Mouse (Mus musculus) cerebellum, adult 2 months (tissue): ENCODE results near the gene Arpc4. TPM values are rescaled to one million over a fixed set of nuclear protein-coding genes. Genes with fewer than 3 reads are reported as not detected.

ENCODE experiments used
- DNase-seq, 2 experiments: peaks; one replicate each; pipeline ENCODE4 v3.0.0; 2021
- H3K27ac ChIP-seq: fragments of 200-500 bp; 2 replicates; pipeline ENCODE4 v1.5.1; 2012; ENCODE audit warnings: low read length, control low read depth, inconsistent platforms; ENCODE audit not compliant: insufficient read depth
- H3K27me3 ChIP-seq: fragments of 200-500 bp; 2 replicates; pipeline ENCODE4 v1.6.1; 2012; ENCODE audit warnings: inconsistent platforms, mild to moderate bottlenecking, low read length, moderate library complexity; ENCODE audit not compliant: control insufficient read depth, insufficient read depth
- H3K4me1 ChIP-seq: fragments of 200-500 bp; 2 replicates; pipeline ENCODE4 v1.6.1; 2011; ENCODE audit warnings: low read length; ENCODE audit not compliant: control insufficient read depth, insufficient read depth
- H3K4me3 ChIP-seq: fragments of 200-500 bp; replicated peaks from 2 replicates; pipeline ENCODE3; 2011; ENCODE audit warnings: mild to moderate bottlenecking, low read depth, low read length, control low read depth; ENCODE audit not compliant: insufficient read depth
- CTCF ChIP-seq: fragments of 200-500 bp; IDR thresholded peaks from 2 replicates; pipeline ENCODE4 v1.5.1; 2011; ENCODE audit warnings: low read depth, mild to moderate bottlenecking, control low read depth, low read length, moderate library complexity, borderline replicate concordance; ENCODE audit not compliant: insufficient read depth
- POLR2A ChIP-seq: fragments of 200-500 bp; IDR thresholded peaks from 2 replicates; pipeline ENCODE4 v1.6.1; 2011; ENCODE audit warnings: low read length, control low read depth, borderline replicate concordance; ENCODE audit not compliant: insufficient read depth
- WGBS: fragments of 180-500 bp; shearing (Covaris S2); methylation state at CpG from one replicate; pipeline ENCODE4 v1.1.7; 2018; 5-methylcytosine and 5-hydroxymethylcytosine counted together
- polyA plus RNA-seq: library from polyadenylated mRNA; depleted of rRNA; stranded (reverse); fragments of >200 nt; gene quantifications from 2 replicates; pipeline ENCODE4 v1.2.3, GENCODE M21; 2012

Arpc4 gene
- polyA plus RNA-seq, 1 experiment, result 152 TPM

- no peak for TF ChIP-seq POLR2A
- no peak for TF ChIP-seq CTCF
- H3K27me3 ChIP-seq, result no peaks in the 10 kb centered on the region
- H3K27ac ChIP-seq, result no peak overlapping the region
- no peaks in the 10 kb centered on the region for H3K4me1 ChIP-seq
- WGBS, result 58% methylated on average over 10 of the region's 10 CpGs
- DNase-seq, result no peak
- no peak overlapping the region for H3K4me3 ChIP-seq
Observed at GRCm38 (mm10) chr6:113351653-113352052, 26.3 kb upstream of the Arpc4 start.

- no peaks in the 10 kb centered on the region for H3K4me1 ChIP-seq
- 74% methylated on average over 3 of the region's 3 CpGs for WGBS
- H3K4me3 ChIP-seq, result no peak overlapping the region
- TF ChIP-seq POLR2A (no peak), CTCF (no peak)
- H3K27ac ChIP-seq, result no peak overlapping the region
- H3K27me3 ChIP-seq, result no peaks in the 10 kb centered on the region
- DNase-seq, result no peak
Observed at GRCm38 (mm10) chr6:113352820-113353219, 25.1 kb upstream of the Arpc4 start.

GRCm38 (mm10) chr6:113353696-113354095 lies 24.2 kb upstream of the Arpc4 start:
- no peak for TF ChIP-seq CTCF
- no peak for TF ChIP-seq POLR2A
- 63% methylated on average over 3 of the region's 3 CpGs for WGBS
- H3K27me3 ChIP-seq, result no peaks in the 10 kb centered on the region
- no peaks in the 10 kb centered on the region for H3K4me1 ChIP-seq
- no peak overlapping the region for H3K4me3 ChIP-seq
- no peak for DNase-seq
- H3K27ac ChIP-seq, result no peak overlapping the region

GRCm38 (mm10) chr6:113361476-113361875 lies 16.4 kb upstream of the Arpc4 start:
- H3K27ac ChIP-seq, result no peak overlapping the region
- TF ChIP-seq CTCF, result no peak
- TF ChIP-seq POLR2A, result no peak
- 75% methylated on average over 4 of the region's 4 CpGs for WGBS
- H3K4me3 ChIP-seq, result no peak overlapping the region
- no peaks in the 10 kb centered on the region for H3K4me1 ChIP-seq
- no peaks in the 10 kb centered on the region for H3K27me3 ChIP-seq
- DNase-seq, result no peak

GRCm38 (mm10) chr6:113362241-113362640 lies 15.7 kb upstream of the Arpc4 start:
- Histone ChIP-seq H3K4me3 (no peak overlapping the region), H3K27me3 (no peaks in the 10 kb centered on the region), H3K4me1 (no peaks in the 10 kb centered on the region), H3K27ac (no peak overlapping the region)
- TF ChIP-seq POLR2A (no peak), CTCF (no peak)
- no peak for DNase-seq
- 95% methylated on average over 1 of the region's 1 CpGs for WGBS

GRCm38 (mm10) chr6:113364518-113365135 lies 13.3 kb upstream of the Arpc4 start:
- DNase-seq, result no peak
- TF ChIP-seq CTCF (no peak), POLR2A (no peak)
- H3K27me3 ChIP-seq, result no peaks in the 10 kb centered on the region
- WGBS, result 69% methylated on average over 8 of the region's 8 CpGs
- no peaks in the 10 kb centered on the region for H3K4me1 ChIP-seq
- no peak overlapping the region for H3K27ac ChIP-seq
- H3K4me3 ChIP-seq, result no peak overlapping the region

- no peak for TF ChIP-seq CTCF
- TF ChIP-seq POLR2A, result no peak
- DNase-seq, result no peak
- Histone ChIP-seq H3K4me3 (no peak overlapping the region), H3K27ac (no peak overlapping the region), H3K4me1 (no peaks in the 10 kb centered on the region), H3K27me3 (no peaks in the 10 kb centered on the region)
- 80% methylated on average over 6 of the region's 6 CpGs for WGBS
Observed at GRCm38 (mm10) chr6:113366639-113367038, 11.3 kb upstream of the Arpc4 start.

GRCm38 (mm10) chr6:113367574-113367973 lies 10.3 kb upstream of the Arpc4 start:
- H3K27ac ChIP-seq, result no peak overlapping the region
- no peaks in the 10 kb centered on the region for H3K4me1 ChIP-seq
- 100% methylated on average over 1 of the region's 1 CpGs for WGBS
- no peak overlapping the region for H3K4me3 ChIP-seq
- H3K27me3 ChIP-seq, result no peaks in the 10 kb centered on the region
- TF ChIP-seq CTCF (no peak), POLR2A (no peak)
- no peak for DNase-seq
